In the genomic region with DNA sequence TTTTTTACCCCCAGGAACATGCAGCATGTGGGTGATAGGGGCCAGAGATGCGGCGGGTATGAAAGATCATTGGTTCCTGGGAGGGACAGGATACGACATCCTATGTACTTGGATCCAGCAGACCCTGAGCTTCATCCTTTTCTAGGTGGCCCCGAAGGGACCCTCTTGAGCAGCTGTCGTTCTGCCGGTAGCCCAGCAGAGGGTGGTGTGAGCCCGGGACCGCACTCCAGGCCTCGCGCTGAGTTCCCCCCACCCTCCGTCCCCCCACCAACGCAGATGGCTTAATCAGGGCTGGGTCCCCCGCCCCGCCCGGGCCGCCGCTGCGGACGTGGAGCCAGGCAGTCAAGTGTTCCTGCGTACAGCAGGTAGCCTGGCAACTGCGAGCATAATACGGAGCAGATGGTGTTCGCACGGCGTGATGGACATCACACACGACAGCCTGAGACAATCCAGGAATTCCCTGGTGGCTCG, we compare ENCODE assay signal across 8 mouse cellular contexts. TPM values are rescaled to one million over a fixed set of nuclear protein-coding genes. Genes with fewer than 3 reads are reported as not detected.
A peak's percentile ranks its signal among the peaks of the same experiment; 100 is the strongest.
DNase-seq lines count a peak whose midpoint lies in the region; ATAC-seq and TF ChIP-seq lines count a peak whose summit lies in the region.

No protein-coding gene starts in this region.

- H3K36me3 ChIP-seq in hindbrain, postnatal 0 days (ENCODE audit: insufficient read depth, low read length): no peaks in the 10 kb centered on the region

- peak overlapping the region; percentile 67 for H3K4me3 ChIP-seq in gastrocnemius, adult 2 months
- H3K4me3 ChIP-seq in hindbrain, postnatal 0 days (ENCODE audit: low read length): peak overlapping the region; percentile 36

- H3K27ac ChIP-seq in gastrocnemius, adult 2 months: peak overlapping the region; percentile 87
- H3K27ac ChIP-seq in hindbrain, postnatal 0 days: peak overlapping the region; percentile 78

- H3K9me3 ChIP-seq in hindbrain, postnatal 0 days (ENCODE audit: low read length): no peaks in the 10 kb centered on the region

- DNase-seq in ZHBTc4 (ENCODE audit: low read depth, low spot score): peak; percentile 78
- DNase-seq in cerebellum, postnatal 4 days (ENCODE audit: low spot score in 2 of 2): peak; percentile 82 to 93
- DNase-seq in gastrocnemius, adult 2 months: peak; percentile 87
- DNase-seq in hindbrain, postnatal 0 days (ENCODE audit: low spot score): peak; percentile 94
- peak; percentile 68 to 70 for DNase-seq in left cerebral cortex, adult 18-20 months (ENCODE audit: low spot score in 2 of 2)
- peak; percentile 81 to 87 for DNase-seq in lung, postnatal 4 days
- DNase-seq in right cerebral cortex, adult 18-20 months: peak; percentile 70
- DNase-seq in urinary bladder, postnatal 36 days (ENCODE audit: low spot score in 2 of 2): peak; percentile 43 to 47

- intact Hi-C loops in gastrocnemius, adult 2 months (cut with DNase I): loop anchor here (1.0 to 10.0 kb wide), 6 partner anchors 141 to 541 kb away; partner anchors contain the start of gene Maml3

- under 1% methylated on average over 27 of the region's 27 CpGs for WGBS in hindbrain, postnatal 0 days

- no peaks in the 10 kb centered on the region for H3K27me3 ChIP-seq in hindbrain, postnatal 0 days (ENCODE audit: insufficient read depth, low read length)

- H3K4me1 ChIP-seq in hindbrain, postnatal 0 days (ENCODE audit: insufficient read depth, low read length): peaks cover 18% of the 10 kb centered on the region

- peak; percentile 98; the same call in 1 of the 2 replicates for TF ChIP-seq CTCF in gastrocnemius, adult 2 months (IDR thresholded peaks at IDR 0.05)
- TF ChIP-seq CTCF in hindbrain, postnatal 0 days (IDR thresholded peaks at IDR 0.05; ENCODE audit: low read depth): peak; percentile 87

- ATAC-seq in hindbrain, postnatal 0 days: peak; percentile 97

- peak overlapping the region; percentile 45 for H3K9ac ChIP-seq in hindbrain, postnatal 0 days (replicated peaks; ENCODE audit: low read length)

- H3K4me2 ChIP-seq in hindbrain, postnatal 0 days (ENCODE audit: low read depth, low read length): peak overlapping the region; percentile 62

RNA-seq across cellular contexts. Expression of gene Mgst2, which starts 41.2 kb away (rescaled TPM):
- under 1 TPM; 0.39 to 0.61 TPM for total RNA-seq in gastrocnemius, adult 2 months (2021)
- total RNA-seq in hindbrain, postnatal 0 days (2014; rRNA removed): not detected in 2 replicates
- 1.0 and 1.6 TPM in 2 replicates for polyA plus RNA-seq in hindbrain, postnatal 0 days (2015; fragmentation: Nextera tagmentation; extraction: Ambion mirVana)
- not detected for total RNA-seq in left cerebral cortex, adult 18-20 months (2021)

Comparison
In these comparisons a context has a peak if more than half of its experiments do, and no peak if none do; other contexts are left out.
1. Peak in every context shown above with its lines: DNase-seq, ATAC-seq, H3K4me3 ChIP-seq and H3K27ac ChIP-seq.